Mouse (Mus musculus) stomach, postnatal 0 days (tissue): ENCODE results near the gene Tesmin. TPM values are rescaled to one million over a fixed set of nuclear protein-coding genes. Genes with fewer than 3 reads are reported as not detected.

Source experiments
- ATAC-seq: fragments of 200-750 bp; cut with Nextera tagmentation; 2 replicates; pipeline ENCODE4 v1.8.0; 2017; ENCODE audit not compliant: low FRiP score, low TSS enrichment
- DNase-seq: peaks from one replicate; pipeline ENCODE4 v3.0.0-alpha.2; 2016; ENCODE audit warnings: low spot score
- H3K27ac ChIP-seq: fragments of 300-500 bp; sonication (generic); replicated peaks from 2 replicates; pipeline ENCODE4 v1.5.1; 2014; ENCODE audit warnings: mild to moderate bottlenecking, control low read depth
- H3K27me3 ChIP-seq: fragments of 300-500 bp; sonication (generic); 2 replicates; pipeline ENCODE4 v1.6.1; 2014; ENCODE audit warnings: low read length; ENCODE audit not compliant: control insufficient read depth, insufficient read depth
- H3K36me3 ChIP-seq: fragments of 300-500 bp; sonication (generic); 2 replicates; pipeline ENCODE4 v1.6.1; 2014; ENCODE audit warnings: low read length, mixed read lengths; ENCODE audit not compliant: control insufficient read depth, insufficient read depth
- H3K4me1 ChIP-seq: fragments of 300-500 bp; sonication (generic); replicated peaks from 2 replicates; pipeline ENCODE4 v1.6.1; 2014; ENCODE audit warnings: antibody characterized with exemption; ENCODE audit not compliant: control insufficient read depth, insufficient read depth
- H3K4me2 ChIP-seq: fragments of 300-500 bp; sonication (generic); replicated peaks from 2 replicates; pipeline ENCODE4 v1.6.1; 2014; ENCODE audit warnings: low read depth, mild to moderate bottlenecking, control low read depth, moderate library complexity
- H3K4me3 ChIP-seq: fragments of 300-500 bp; sonication (generic); 2 replicates; pipeline ENCODE4 v1.5.1; 2014; ENCODE audit warnings: low read depth, low read length, control low read depth
- H3K9ac ChIP-seq: fragments of 300-500 bp; sonication (generic); 2 replicates; pipeline ENCODE4 v1.6.1; 2014; ENCODE audit warnings: mild to moderate bottlenecking, low read length, control low read depth, mixed read lengths
- H3K9me3 ChIP-seq: fragments of 300-500 bp; sonication (generic); 2 replicates; pipeline ENCODE4 v1.6.1; 2016; ENCODE audit warnings: low read length; ENCODE audit not compliant: control insufficient read depth
- CTCF ChIP-seq: IDR thresholded peaks from 2 replicates; pipeline ENCODE4 v1.5.1; 2016; ENCODE audit warnings: antibody characterized with exemption, low read depth, mild to moderate bottlenecking, moderate library complexity
- EP300 ChIP-seq: optimal IDR thresholded peaks from 2 replicates; pipeline ENCODE3; 2016; ENCODE audit warnings: antibody characterized with exemption
- WGBS: fragments of 180-500 bp; shearing (Covaris S2); extraction: QIAGEN DNeasy Blood & Tissue Kit; methylation state at CpG from one replicate; pipeline ENCODE4 v1.1.7; 2014; 5-methylcytosine and 5-hydroxymethylcytosine counted together
- polyA plus RNA-seq: library from polyadenylated mRNA; unstranded; fragments of >200 nt; fragmentation: Nextera tagmentation; extraction: Ambion mirVana; gene quantifications from 2 replicates; pipeline ENCODE4 v1.2.1, GENCODE M21; 2015

The Tesmin gene
- polyA plus RNA-seq, 1 experiment from 2014 or later = 0.34 TPM

DNA sequence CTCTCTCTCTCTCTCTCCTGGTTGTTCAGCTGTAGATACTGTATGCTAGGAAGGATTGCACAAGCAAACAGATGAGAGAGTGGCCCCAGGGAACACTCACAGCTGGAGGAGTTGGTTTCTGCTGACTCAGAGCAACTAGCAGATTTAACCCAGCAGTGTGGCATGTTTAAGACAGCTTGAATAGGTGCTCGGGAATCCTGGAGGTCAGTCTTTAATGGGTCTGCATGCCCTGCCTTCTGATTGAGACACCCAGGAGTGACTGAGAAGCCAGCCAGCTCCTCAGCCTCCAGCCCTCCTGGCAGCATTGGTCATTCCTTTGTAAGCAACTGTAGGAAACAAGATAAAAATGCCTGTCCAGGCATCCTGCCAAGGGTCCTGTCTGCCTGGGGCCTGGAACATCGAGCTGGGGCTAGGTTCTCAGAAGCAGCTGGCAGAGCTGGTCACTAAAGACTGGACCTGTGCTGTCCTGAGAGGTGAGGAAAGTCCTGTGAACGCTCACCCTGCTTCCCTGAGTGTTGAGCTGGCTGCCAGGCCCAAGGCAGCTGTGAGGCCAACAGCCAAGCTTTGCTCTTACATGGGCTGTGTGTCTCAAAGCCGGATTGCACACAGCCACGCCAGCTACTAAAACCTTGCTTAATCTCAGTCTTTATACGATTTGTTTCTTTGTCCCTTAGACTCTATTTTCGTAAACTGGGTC is 35.1 kb upstream of the Tesmin start:
- Histone ChIP-seq H3K27me3 (no peaks in the 10 kb centered on the region), H3K27ac (peak overlapping the region; percentile 78), H3K9me3 (no peaks in the 10 kb centered on the region), H3K36me3 (peaks cover 17% of the 10 kb centered on the region), H3K4me3 (no peak overlapping the region), H3K4me2 (no peak overlapping the region), H3K4me1 (no peaks in the 10 kb centered on the region), H3K9ac (no peak overlapping the region)
- DNase-seq (peak; percentile 59), ATAC-seq (peak; percentile 24; the same call in 1 of the 2 replicates)
- TF ChIP-seq CTCF (no peak), EP300 (no peak)
- 30% methylated on average over 7 of the region's 7 CpGs for WGBS

DNA sequence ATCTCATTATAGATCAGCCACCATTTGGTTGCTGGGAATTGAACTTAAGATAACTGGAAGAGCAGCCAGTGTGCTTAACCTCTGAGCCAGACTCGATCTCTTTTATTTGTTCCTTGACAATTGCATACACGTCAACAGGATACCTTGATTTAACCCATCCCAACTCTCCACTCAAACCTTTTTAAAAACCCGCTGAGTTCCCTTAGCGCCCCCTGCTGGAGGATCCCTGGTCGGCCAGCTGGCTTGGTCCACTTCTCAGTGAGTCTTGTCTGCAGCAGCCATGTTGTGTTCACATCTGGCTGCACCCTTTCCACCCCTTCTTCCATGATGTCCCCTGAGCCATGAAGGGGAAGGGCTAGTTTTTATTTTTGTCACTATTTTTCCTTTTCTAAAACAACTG is 33.6 kb upstream of the Tesmin start:
- 68% methylated on average over 5 of the region's 5 CpGs for WGBS
- H3K9ac ChIP-seq = no peak overlapping the region
- no peak for DNase-seq
- H3K36me3 ChIP-seq = peaks cover 21% of the 10 kb centered on the region
- H3K27me3 ChIP-seq = no peaks in the 10 kb centered on the region
- H3K4me3 ChIP-seq = no peak overlapping the region
- ATAC-seq = no peak
- TF ChIP-seq CTCF (peak; percentile 58), EP300 (no peak)
- H3K27ac ChIP-seq = no peak overlapping the region
- no peaks in the 10 kb centered on the region for H3K4me1 ChIP-seq
- H3K9me3 ChIP-seq = no peaks in the 10 kb centered on the region
- no peak overlapping the region for H3K4me2 ChIP-seq

DNA sequence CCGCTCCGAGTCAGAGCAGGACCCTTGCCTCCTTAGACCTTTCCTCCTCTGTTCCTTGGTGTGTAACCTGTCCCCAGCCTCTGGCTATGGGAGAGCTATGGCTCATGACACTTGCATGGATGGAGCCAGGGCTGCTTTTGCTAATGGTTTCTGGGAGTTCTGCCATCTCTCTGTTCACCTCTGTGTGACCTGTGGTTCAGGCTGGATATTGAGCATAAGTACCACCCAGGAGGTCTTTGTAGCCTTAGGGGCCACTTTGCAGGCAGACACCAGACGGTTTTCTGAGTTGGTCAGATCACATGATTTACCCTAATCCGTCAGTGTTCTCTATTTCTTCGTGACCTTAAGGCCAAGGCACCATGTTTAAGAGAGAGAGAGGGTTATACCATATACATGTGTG is 32.1 kb upstream of the Tesmin start:
- TF ChIP-seq CTCF = no peak
- no peak for TF ChIP-seq EP300
- ATAC-seq (no peak), DNase-seq (no peak)
- Histone ChIP-seq H3K4me1 (no peaks in the 10 kb centered on the region), H3K36me3 (peaks cover 21% of the 10 kb centered on the region), H3K4me3 (no peak overlapping the region), H3K27ac (no peak overlapping the region), H3K9me3 (no peaks in the 10 kb centered on the region), H3K4me2 (no peak overlapping the region), H3K9ac (no peak overlapping the region), H3K27me3 (no peaks in the 10 kb centered on the region)
- WGBS = 82% methylated on average over 5 of the region's 5 CpGs

DNA sequence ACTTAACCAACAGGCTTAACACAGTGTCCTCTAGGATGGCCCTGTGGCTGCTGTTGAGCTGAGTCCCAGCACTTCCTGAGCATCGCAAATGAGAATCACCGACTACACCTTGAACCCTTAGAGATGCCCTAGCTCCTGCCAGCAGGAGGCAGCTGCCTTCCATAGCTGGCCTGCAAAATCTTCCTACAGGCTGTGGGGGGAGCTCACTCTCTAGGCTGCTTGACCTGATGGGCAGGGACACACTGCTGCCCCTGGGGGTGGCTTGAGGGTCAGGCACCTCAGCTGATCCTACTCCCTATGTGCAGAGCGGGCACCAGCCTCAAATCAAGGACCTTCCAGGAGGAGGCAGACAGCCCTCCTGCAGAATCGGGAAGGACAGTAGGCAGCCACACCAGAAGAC is 31.0 kb upstream of the Tesmin start:
- no peak overlapping the region for H3K27ac ChIP-seq
- H3K4me3 ChIP-seq = no peak overlapping the region
- WGBS = 88% methylated on average over 4 of the region's 4 CpGs
- no peaks in the 10 kb centered on the region for H3K4me1 ChIP-seq
- no peak overlapping the region for H3K9ac ChIP-seq
- TF ChIP-seq CTCF (peak; percentile 34), EP300 (no peak)
- H3K36me3 ChIP-seq = peaks cover 26% of the 10 kb centered on the region
- no peaks in the 10 kb centered on the region for H3K27me3 ChIP-seq
- ATAC-seq (no peak), DNase-seq (no peak)
- H3K9me3 ChIP-seq = no peaks in the 10 kb centered on the region
- no peak overlapping the region for H3K4me2 ChIP-seq

DNA sequence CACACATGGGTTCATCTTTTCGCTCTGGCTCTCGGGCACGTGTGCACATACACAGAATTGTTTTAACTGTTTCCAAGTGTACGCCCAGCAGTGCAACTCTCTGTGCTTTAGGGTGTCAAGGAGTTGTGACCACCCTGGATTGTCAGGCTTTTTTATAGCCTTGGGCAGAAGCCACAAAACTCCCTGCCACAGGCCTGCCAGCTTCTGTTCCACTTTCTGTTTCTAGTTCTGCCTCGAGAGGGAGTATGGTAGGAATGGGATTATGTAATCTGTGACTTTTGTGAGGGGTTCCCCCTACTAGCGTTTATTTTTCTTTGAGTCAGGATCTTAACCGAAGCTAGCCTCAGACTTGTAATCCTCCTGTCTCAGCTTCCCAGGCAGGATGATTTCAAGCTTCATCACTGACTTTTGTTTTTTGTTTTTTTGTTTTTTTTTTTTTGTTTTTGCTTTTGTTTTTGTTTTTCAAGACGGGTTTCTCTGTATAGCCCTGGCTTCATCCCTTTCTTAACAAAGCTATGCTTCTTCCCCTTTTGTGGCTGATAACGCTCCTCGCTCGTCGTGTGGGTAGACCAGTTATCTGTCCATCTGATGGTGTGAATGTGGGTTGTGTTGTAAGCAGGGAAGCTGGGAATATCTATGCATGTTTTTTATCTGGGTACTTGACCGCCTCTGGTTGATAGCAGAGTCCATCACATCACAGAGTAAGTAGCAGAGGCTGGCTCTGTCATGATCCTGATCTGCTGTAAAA is 28.6 kb upstream of the Tesmin start:
- H3K9me3 ChIP-seq = no peaks in the 10 kb centered on the region
- H3K4me2 ChIP-seq = no peak overlapping the region
- no peak overlapping the region for H3K27ac ChIP-seq
- H3K36me3 ChIP-seq = peaks cover 34% of the 10 kb centered on the region
- TF ChIP-seq CTCF (no peak), EP300 (no peak)
- H3K4me1 ChIP-seq = no peaks in the 10 kb centered on the region
- H3K27me3 ChIP-seq = no peaks in the 10 kb centered on the region
- ATAC-seq = no peak
- DNase-seq = no peak
- no peak overlapping the region for H3K4me3 ChIP-seq
- H3K9ac ChIP-seq = no peak overlapping the region
- WGBS = 84% methylated on average over 13 of the region's 13 CpGs

DNA sequence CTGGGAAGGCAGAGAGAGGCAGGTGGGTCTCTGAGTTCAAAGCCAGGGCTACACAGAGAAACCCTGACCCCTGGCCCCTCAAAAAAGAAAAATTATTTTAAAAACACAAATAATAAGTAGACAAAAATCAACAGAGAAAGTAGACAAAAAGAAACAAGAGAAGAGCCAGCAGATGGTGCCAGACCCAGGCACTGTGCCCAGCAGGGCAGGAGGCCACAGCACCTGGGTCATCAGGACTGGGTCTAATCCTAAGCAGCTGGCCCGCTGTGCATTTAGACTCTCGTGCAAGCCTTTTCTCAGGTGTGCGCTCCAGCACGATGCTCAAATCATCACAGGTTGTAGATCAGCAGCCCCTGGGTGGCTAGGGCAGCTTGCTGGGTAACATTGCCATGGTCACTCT is 25.1 kb upstream of the Tesmin start:
- no peak for ATAC-seq
- no peak overlapping the region for H3K4me2 ChIP-seq
- no peak for DNase-seq
- H3K9me3 ChIP-seq = no peaks in the 10 kb centered on the region
- WGBS = 92% methylated on average over 4 of the region's 4 CpGs
- H3K4me3 ChIP-seq = no peak overlapping the region
- H3K4me1 ChIP-seq = no peaks in the 10 kb centered on the region
- no peak overlapping the region for H3K27ac ChIP-seq
- no peaks in the 10 kb centered on the region for H3K27me3 ChIP-seq
- no peak overlapping the region for H3K9ac ChIP-seq
- TF ChIP-seq EP300 (no peak), CTCF (no peak)
- peaks cover 37% of the 10 kb centered on the region for H3K36me3 ChIP-seq
